ENCODE assay signal across 9 mouse cellular contexts in the genomic region with DNA sequence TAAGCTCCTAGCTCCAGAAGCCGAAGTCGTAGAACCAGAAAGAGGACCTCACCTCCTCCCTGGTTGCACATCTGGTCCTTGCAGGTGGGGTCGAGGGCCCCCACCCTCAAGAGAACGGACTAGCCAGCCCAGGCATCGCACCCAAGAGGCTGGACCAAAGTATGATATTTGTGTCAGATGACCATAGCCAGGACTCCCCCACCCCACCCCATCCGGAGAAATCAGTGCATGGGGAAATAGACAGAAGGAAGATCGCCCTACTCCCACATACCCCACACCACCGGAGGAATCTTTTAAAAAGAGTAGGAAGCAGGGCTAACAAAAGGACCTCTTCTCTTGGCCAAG. TPM values are rescaled to one million over a fixed set of nuclear protein-coding genes. Genes with fewer than 3 reads are reported as not detected.
DNase-seq lines count a peak whose midpoint lies in the region; ATAC-seq and TF ChIP-seq lines count a peak whose summit lies in the region.
"Had no signal": no experiment of that assay in that cellular context is flagged by ENCODE, and none has a peak within 500 bp of the region (broad histone marks: within the 10 kb centered on the region; RNA-seq: fewer than 3 reads in every experiment).

No protein-coding gene starts in this region.

- DNase-seq in heart, adult 18-20 months: no peak
- DNase-seq in thymus, postnatal 25 days: no peak
- no peak for DNase-seq in cerebellum, adult 8-10 months
- DNase-seq: thymus, postnatal 14 days had no signal

- no peaks in the 10 kb centered on the region for H3K9me3 ChIP-seq in heart, embryonic 11.5 days (replicated peaks; ENCODE audit: control insufficient read depth, low read length)
- no peaks in the 10 kb centered on the region for H3K9me3 ChIP-seq in E14TG2a.4 (ENCODE audit: low read length)
- H3K9me3 ChIP-seq in heart, embryonic 16.5 days (replicated peaks; ENCODE audit: control insufficient read depth, low read length): no peaks in the 10 kb centered on the region
- no peaks in the 10 kb centered on the region for H3K9me3 ChIP-seq in liver, embryonic 15.5 days (replicated peaks)

- peaks cover 35% of the 10 kb centered on the region for H3K4me1 ChIP-seq in heart, embryonic 11.5 days (ENCODE audit: control insufficient read depth, insufficient read depth, low read length)
- peaks cover 62% of the 10 kb centered on the region for H3K4me1 ChIP-seq in E14TG2a.4 (replicated peaks; ENCODE audit: low read depth, low read length)
- peaks cover 43% of the 10 kb centered on the region for H3K4me1 ChIP-seq in heart, embryonic 16.5 days (ENCODE audit: control insufficient read depth, insufficient read depth, low read length)
- peaks cover 25% of the 10 kb centered on the region for H3K4me1 ChIP-seq in liver, embryonic 15.5 days (replicated peaks)

- H3K36me3 ChIP-seq in heart, embryonic 11.5 days (ENCODE audit: control insufficient read depth, insufficient read depth, low read length): no peaks in the 10 kb centered on the region
- H3K36me3 ChIP-seq in E14TG2a.4 (ENCODE audit: insufficient read depth, low read length): no peaks in the 10 kb centered on the region
- peaks cover 6% of the 10 kb centered on the region; the same call in 1 of the 2 replicates for H3K36me3 ChIP-seq in heart, embryonic 16.5 days (ENCODE audit: control insufficient read depth, insufficient read depth)
- no peaks in the 10 kb centered on the region for H3K36me3 ChIP-seq in liver, embryonic 15.5 days (replicated peaks)

- H3K4me2 ChIP-seq in heart, embryonic 11.5 days: peak overlapping the region; percentile 89
- peak overlapping the region; percentile 85 for H3K4me2 ChIP-seq in heart, embryonic 16.5 days (ENCODE audit: low read depth, low read length)
- H3K4me2 ChIP-seq in liver, embryonic 15.5 days: peak overlapping the region; percentile 77

- WGBS in heart, embryonic 11.5 days (ENCODE audit: insufficient replicate concordance): 41% methylated on average over 8 of the region's 8 CpGs
- WGBS in heart, embryonic 16.5 days: 33% methylated on average over 8 of the region's 8 CpGs
- 31% methylated on average over 8 of the region's 8 CpGs for WGBS in liver, embryonic 15.5 days (ENCODE audit: insufficient replicate concordance)

- H3K4me3 ChIP-seq in heart, embryonic 11.5 days (ENCODE audit: low read depth, low read length): peak overlapping the region; percentile 64
- peak overlapping the region; percentile 82 for H3K4me3 ChIP-seq in E14TG2a.4 (replicated peaks; ENCODE audit: low read length)
- H3K4me3 ChIP-seq in heart, embryonic 16.5 days (ENCODE audit: low read length): peak overlapping the region; percentile 73
- H3K4me3 ChIP-seq in liver, embryonic 15.5 days (replicated peaks): peak overlapping the region; percentile 52; the same call in 1 of the 2 replicates

- H3K27me3 ChIP-seq in heart, embryonic 11.5 days (ENCODE audit: control insufficient read depth, insufficient read depth, low read length): peaks cover 30% of the 10 kb centered on the region
- peaks cover 87% of the 10 kb centered on the region for H3K27me3 ChIP-seq in E14TG2a.4 (ENCODE audit: insufficient read depth, low read length)
- H3K27me3 ChIP-seq in heart, embryonic 16.5 days (ENCODE audit: control insufficient read depth, insufficient read depth, low read length): no peaks in the 10 kb centered on the region; the same call in 1 of the 2 replicates
- H3K27me3 ChIP-seq in liver, embryonic 15.5 days: peaks cover 87% of the 10 kb centered on the region

- TF ChIP-seq CTCF in E14TG2a.4 (conservative IDR thresholded peaks at IDR 0.05; ENCODE audit: low read length): no peak

- peak overlapping the region; percentile 93 for H3K27ac ChIP-seq in heart, embryonic 11.5 days (ENCODE audit: low read depth, low read length)
- peak overlapping the region; percentile 97 for H3K27ac ChIP-seq in heart, embryonic 16.5 days (ENCODE audit: low read length)
- no peak overlapping the region for H3K27ac ChIP-seq in liver, embryonic 15.5 days (replicated peaks)

- H3K9ac ChIP-seq in heart, embryonic 11.5 days (ENCODE audit: low read depth, low read length): peak overlapping the region; percentile 78
- peak overlapping the region; percentile 88 for H3K9ac ChIP-seq in heart, embryonic 16.5 days (ENCODE audit: low read length)
- no peak overlapping the region for H3K9ac ChIP-seq in liver, embryonic 15.5 days

- no peak for ATAC-seq in heart, embryonic 11.5 days (replicated peaks; ENCODE audit: insufficient number of reproducible peaks, low FRiP score, low TSS enrichment)
- ATAC-seq in heart, embryonic 16.5 days (replicated peaks; ENCODE audit: extremely low read depth, insufficient read depth, low FRiP score): no peak
- no peak for ATAC-seq in liver, embryonic 15.5 days (ENCODE audit: insufficient read depth)
- no peak for ATAC-seq in megakaryocyte progenitor cell, adult 5-6 weeks (replicated peaks; ENCODE audit: poor library complexity)

RNA-seq across cellular contexts. Expression of a gene that starts 0.9 kb away (rescaled TPM):
- polyA plus RNA-seq in heart, embryonic 11.5 days (2014; fragmentation: Nextera tagmentation; extraction: Ambion mirVana): 35.3 and 38.9 TPM in 2 replicates
- total RNA-seq in heart, adult 18-20 months (2021): 100 to 1,000 TPM; 207 to 208 TPM
- polyA plus RNA-seq in heart, embryonic 16.5 days (2015; fragmentation: Nextera tagmentation; extraction: Ambion mirVana): 42.5 and 47.4 TPM in 2 replicates
- 0.16 and 0.35 TPM in 2 replicates for polyA plus RNA-seq in liver, embryonic 15.5 days (2015; fragmentation: Nextera tagmentation; extraction: Ambion mirVana)
- not detected in 2 replicates for total RNA-seq in megakaryocyte progenitor cell, adult 5-6 weeks (2015)
- total RNA-seq in megakaryocyte progenitor cell, adult 5-6 weeks (2017): not detected in 2 replicates

RNA-seq across cellular contexts. Expression of a gene that starts 26.4 kb away (rescaled TPM):
- polyA plus RNA-seq in heart, embryonic 11.5 days (2014; fragmentation: Nextera tagmentation; extraction: Ambion mirVana): 3.0 and 3.4 TPM in 2 replicates
- total RNA-seq in heart, adult 18-20 months (2021): 10 to 100 TPM in 1 of 2 experiments, 1 to 10 TPM in 1; 9.2 to 11.2 TPM
- 2.0 and 3.7 TPM in 2 replicates for polyA plus RNA-seq in heart, embryonic 16.5 days (2015; fragmentation: Nextera tagmentation; extraction: Ambion mirVana)
- polyA plus RNA-seq in liver, embryonic 15.5 days (2015; fragmentation: Nextera tagmentation; extraction: Ambion mirVana): 0.58 and 0.75 TPM in 2 replicates
- total RNA-seq in megakaryocyte progenitor cell, adult 5-6 weeks (2015): 10.0 and 10.4 TPM in 2 replicates
- total RNA-seq in megakaryocyte progenitor cell, adult 5-6 weeks (2017): 5.7 and 6.0 TPM in 2 replicates

RNA-seq across cellular contexts. Expression of a gene that starts 30.3 kb away (rescaled TPM):
- 13.3 and 15.1 TPM in 2 replicates for polyA plus RNA-seq in heart, embryonic 11.5 days (2014; fragmentation: Nextera tagmentation; extraction: Ambion mirVana)
- 10 to 100 TPM; 54.7 to 58.9 TPM for total RNA-seq in heart, adult 18-20 months (2021)
- 7.5 and 7.7 TPM in 2 replicates for polyA plus RNA-seq in heart, embryonic 16.5 days (2015; fragmentation: Nextera tagmentation; extraction: Ambion mirVana)
- polyA plus RNA-seq in liver, embryonic 15.5 days (2015; fragmentation: Nextera tagmentation; extraction: Ambion mirVana): 1.4 and 2.2 TPM in 2 replicates
- 24.3 and 27.6 TPM in 2 replicates for total RNA-seq in megakaryocyte progenitor cell, adult 5-6 weeks (2015)
- 14.5 and 17.1 TPM in 2 replicates for total RNA-seq in megakaryocyte progenitor cell, adult 5-6 weeks (2017)

RNA-seq across cellular contexts. Expression of a gene that starts 51.8 kb away (rescaled TPM):
- 0.82 and 1.5 TPM in 2 replicates for polyA plus RNA-seq in heart, embryonic 11.5 days (2014; fragmentation: Nextera tagmentation; extraction: Ambion mirVana)
- 1 to 10 TPM; 2.7 to 4.5 TPM for total RNA-seq in heart, adult 18-20 months (2021)
- polyA plus RNA-seq in heart, embryonic 16.5 days (2015; fragmentation: Nextera tagmentation; extraction: Ambion mirVana): 3.2 TPM in 2 replicates
- 3.9 and 4.9 TPM in 2 replicates for polyA plus RNA-seq in liver, embryonic 15.5 days (2015; fragmentation: Nextera tagmentation; extraction: Ambion mirVana)
- total RNA-seq in megakaryocyte progenitor cell, adult 5-6 weeks (2015): 3.2 and 3.4 TPM in 2 replicates
- 3.6 and 4.6 TPM in 2 replicates for total RNA-seq in megakaryocyte progenitor cell, adult 5-6 weeks (2017)

RNA-seq across cellular contexts. Expression of a gene that starts 52.7 kb away (rescaled TPM):
- polyA plus RNA-seq in heart, embryonic 11.5 days (2014; fragmentation: Nextera tagmentation; extraction: Ambion mirVana): 23.0 and 24.8 TPM in 2 replicates
- 10 to 100 TPM in 1 of 2 experiments, 1 to 10 TPM in 1; 8.3 to 10.6 TPM for total RNA-seq in heart, adult 18-20 months (2021)
- polyA plus RNA-seq in heart, embryonic 16.5 days (2015; fragmentation: Nextera tagmentation; extraction: Ambion mirVana): 24.7 and 29.5 TPM in 2 replicates
- 5.2 TPM in 2 replicates for polyA plus RNA-seq in liver, embryonic 15.5 days (2015; fragmentation: Nextera tagmentation; extraction: Ambion mirVana)
- 1.7 and 2.0 TPM in 2 replicates for total RNA-seq in megakaryocyte progenitor cell, adult 5-6 weeks (2015)
- 1.7 and 8.2 TPM in 2 replicates for total RNA-seq in megakaryocyte progenitor cell, adult 5-6 weeks (2017)

Comparison
In these comparisons a context has a peak if more than half of its experiments do, and no peak if none do; other contexts are left out.
1. RNA of a gene that starts 0.9 kb away (polyA plus RNA-seq): 42.5 to 47.4 TPM in heart, embryonic 16.5 days and 35.3 to 38.9 TPM in heart, embryonic 11.5 days; 0.16 to 0.35 TPM in liver, embryonic 15.5 days; every median in the first group is over 10 times any median in the second.
2. Peak in every context shown above with its lines, with median percentiles within 50 percentile points of each other: H3K4me2 ChIP-seq and H3K4me3 ChIP-seq.